Comparison of ENCODE assay signal across 8 mouse cellular contexts in the genomic region with DNA sequence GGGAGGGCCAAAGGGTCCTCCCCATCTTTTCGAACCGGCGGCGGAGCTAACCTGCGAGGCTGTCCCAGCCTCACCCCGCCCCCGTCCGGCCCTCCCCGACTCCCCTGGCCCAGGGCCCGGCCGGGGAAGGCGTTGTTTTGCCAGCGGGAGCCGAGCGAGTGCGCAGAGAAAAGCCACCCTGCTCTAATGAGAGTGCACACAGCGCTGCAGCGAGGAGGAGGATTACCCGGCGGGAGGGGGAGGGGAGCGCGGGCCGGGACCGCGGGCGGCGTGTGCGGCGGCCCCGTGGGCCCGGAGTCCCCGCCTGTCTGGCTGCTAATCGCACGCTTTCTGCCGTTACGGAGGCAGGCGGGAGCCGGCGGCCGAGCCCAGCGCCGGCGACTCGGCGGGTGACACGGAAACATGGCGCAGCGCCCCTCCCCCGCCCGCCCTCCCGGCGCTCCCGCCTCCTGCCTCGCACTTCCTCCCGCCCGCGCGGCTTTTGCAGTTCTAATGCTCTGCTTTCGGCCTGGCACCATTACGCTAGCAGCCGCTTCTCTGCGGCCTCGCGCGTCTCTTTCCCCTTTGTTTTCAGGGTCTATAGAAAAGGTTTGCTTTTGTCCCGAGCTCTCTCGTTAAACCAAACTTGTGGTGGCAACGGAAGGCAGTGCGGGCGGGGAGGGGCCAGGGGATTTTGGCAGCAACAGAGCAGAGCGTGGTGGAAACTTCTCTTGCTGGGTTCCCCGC.
DNase-seq lines count a peak whose midpoint lies in the region; ATAC-seq and TF ChIP-seq lines count a peak whose summit lies in the region.

No protein-coding gene starts in this region.

- H3K4me3 ChIP-seq in embryonic facial prominence, embryonic 10.5 days = peak overlapping the region; percentile 67
- H3K4me3 ChIP-seq in liver, embryonic 11.5 days (ENCODE audit: low read depth, low read length) = peak overlapping the region; percentile 52
- H3K4me3 ChIP-seq in myocyte = peak overlapping the region; percentile 28
- H3K4me3 ChIP-seq in stomach, embryonic 14.5 days (ENCODE audit: low read depth, low read length) = peak overlapping the region; percentile 40

- DNase-seq in layer of hippocampus, adult 11-12 months (ENCODE audit: low spot score) = peak; percentile 65
- DNase-seq in layer of hippocampus, adult 9-10 months (ENCODE audit: low spot score) = no peak
- DNase-seq in embryonic facial prominence, embryonic 10.5 days (ENCODE audit: low spot score) = peak; percentile 79
- peak; percentile 60 for DNase-seq in heart, adult 8-10 months (ENCODE audit: low spot score)
- peak; percentile 87 for DNase-seq in kidney, adult 18-20 months
- DNase-seq in liver, embryonic 11.5 days (ENCODE audit: low spot score) = peak; percentile 69

- no peaks in the 10 kb centered on the region for H3K79me2 ChIP-seq in myocyte (ENCODE audit: control insufficient read depth, insufficient read depth)

- H3K27me3 ChIP-seq in embryonic facial prominence, embryonic 10.5 days (replicated peaks; ENCODE audit: low read depth, poor library complexity, severe bottlenecking) = peaks cover 100% of the 10 kb centered on the region
- H3K27me3 ChIP-seq in liver, embryonic 11.5 days (replicated peaks; ENCODE audit: control insufficient read depth, insufficient read depth, low read length) = peaks cover 95% of the 10 kb centered on the region
- no peaks in the 10 kb centered on the region for H3K27me3 ChIP-seq in myocyte (ENCODE audit: control insufficient read depth, insufficient read depth, insufficient read length)
- H3K27me3 ChIP-seq in stomach, embryonic 14.5 days (ENCODE audit: control insufficient read depth, insufficient read depth, low read length) = 0 out of 2 replicates have a peak, but pooled peaks cover 4% of the 10 kb centered on the region

- no peaks in the 10 kb centered on the region for H3K36me3 ChIP-seq in embryonic facial prominence, embryonic 10.5 days (replicated peaks)
- H3K36me3 ChIP-seq in liver, embryonic 11.5 days (ENCODE audit: control insufficient read depth, insufficient read depth, low read length) = no peaks in the 10 kb centered on the region
- H3K36me3 ChIP-seq in myocyte (ENCODE audit: control insufficient read depth, insufficient read depth) = no peaks in the 10 kb centered on the region
- no peaks in the 10 kb centered on the region for H3K36me3 ChIP-seq in stomach, embryonic 14.5 days (ENCODE audit: control insufficient read depth, insufficient read depth, low read length)

- H3K4me1 ChIP-seq in embryonic facial prominence, embryonic 10.5 days = peaks cover 79% of the 10 kb centered on the region
- peaks cover 20% of the 10 kb centered on the region for H3K4me1 ChIP-seq in liver, embryonic 11.5 days (replicated peaks; ENCODE audit: control insufficient read depth, insufficient read depth, low read length)
- H3K4me1 ChIP-seq in stomach, embryonic 14.5 days (ENCODE audit: control insufficient read depth, insufficient read depth, low read length) = peaks cover 5% of the 10 kb centered on the region; the same call in 1 of the 2 replicates

- peak; percentile 55 for ATAC-seq in liver, embryonic 11.5 days (replicated peaks; ENCODE audit: low FRiP score)
- peak; percentile 25; the same call in 1 of the 2 replicates for ATAC-seq in stomach, embryonic 14.5 days (ENCODE audit: insufficient number of reproducible peaks, insufficient read depth, low FRiP score, low read depth)

- peak; percentile 29 for TF ChIP-seq POLR2A in myocyte (IDR thresholded peaks at IDR 0.05; ENCODE audit: insufficient read length, low read depth)

- H3ac ChIP-seq in myocyte (ENCODE audit: control insufficient read depth, insufficient read length) = peak overlapping the region; percentile 31

- H3K4me2 ChIP-seq in liver, embryonic 11.5 days = peak overlapping the region; percentile 87
- peak overlapping the region; percentile 77 for H3K4me2 ChIP-seq in myocyte (ENCODE audit: low read depth)
- H3K4me2 ChIP-seq in stomach, embryonic 14.5 days (replicated peaks; ENCODE audit: low read depth, low read length) = peak overlapping the region; percentile 78

- H3K9ac ChIP-seq in liver, embryonic 11.5 days (ENCODE audit: low read depth, low read length) = peak overlapping the region; percentile 62
- H3K9ac ChIP-seq in stomach, embryonic 14.5 days (replicated peaks; ENCODE audit: low read depth, low read length) = peak overlapping the region; percentile 46

- 3% methylated on average over 71 of the region's 72 CpGs for WGBS in embryonic facial prominence, embryonic 10.5 days
- under 1% methylated on average over 60 of the region's 72 CpGs for WGBS in liver, embryonic 11.5 days
- WGBS in stomach, embryonic 14.5 days = 2% methylated on average over 65 of the region's 72 CpGs

- H3K9me3 ChIP-seq in embryonic facial prominence, embryonic 10.5 days = no peaks in the 10 kb centered on the region
- no peaks in the 10 kb centered on the region for H3K9me3 ChIP-seq in liver, embryonic 11.5 days (ENCODE audit: control insufficient read depth, low read length)
- no peaks in the 10 kb centered on the region for H3K9me3 ChIP-seq in stomach, embryonic 14.5 days (ENCODE audit: control insufficient read depth, low read depth, low read length)

- H3K27ac ChIP-seq in embryonic facial prominence, embryonic 10.5 days (replicated peaks) = peak overlapping the region; percentile 87
- peak overlapping the region; percentile 73 for H3K27ac ChIP-seq in liver, embryonic 11.5 days (ENCODE audit: low read depth, low read length)
- H3K27ac ChIP-seq in stomach, embryonic 14.5 days (ENCODE audit: low read length) = peak overlapping the region; percentile 89

TF ChIP-seq in myocyte, 11 proteins besides CTCF, POLR2A, EP300 and RAD21:
- TF ChIP-seq SRF (IDR thresholded peaks at IDR 0.05; ENCODE audit: control insufficient read depth, insufficient read length, low read depth) = no peak
- TF ChIP-seq MYOD1 (IDR thresholded peaks at IDR 0.05; ENCODE audit: control insufficient read depth in 1 of 3, insufficient read length in 2 of 3, low read depth in 2 of 3) = no peak
- TF ChIP-seq POLR2AphosphoS2 (IDR thresholded peaks at IDR 0.05; ENCODE audit: insufficient read length, low read depth) = peak; percentile 59
- no peak for TF ChIP-seq CEBPB (IDR thresholded peaks at IDR 0.05; ENCODE audit: insufficient read depth, poor library complexity, severe bottlenecking)
- no peak for TF ChIP-seq MAX (IDR thresholded peaks at IDR 0.05; ENCODE audit: low read depth)
TF ChIP-seq in myocyte: peak in this region for 1.
